Mouse (Mus musculus): ENCODE data around the gene Arhgdib.

Gene Arhgdib

DNA sequence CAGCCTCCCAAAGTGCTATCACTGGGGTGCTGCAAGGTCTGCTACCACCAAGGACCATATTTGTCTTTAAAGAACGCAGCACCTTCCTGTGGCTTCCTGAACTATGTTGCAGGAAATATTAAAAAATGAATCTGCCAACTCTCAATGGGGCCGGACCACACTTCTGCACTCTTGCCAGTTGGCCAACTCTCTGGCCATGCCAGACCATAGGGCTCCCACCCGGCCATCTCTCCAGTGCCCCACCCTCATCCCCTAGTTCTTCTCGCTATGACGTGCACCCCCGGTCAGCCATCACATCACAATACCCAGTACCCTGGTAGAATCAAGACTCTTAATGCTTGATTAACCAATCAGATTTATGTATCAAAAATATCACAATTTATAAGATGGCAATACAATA, 57.7 kb downstream of the Arhgdib start:
- DNase-seq, result no peak

DNA sequence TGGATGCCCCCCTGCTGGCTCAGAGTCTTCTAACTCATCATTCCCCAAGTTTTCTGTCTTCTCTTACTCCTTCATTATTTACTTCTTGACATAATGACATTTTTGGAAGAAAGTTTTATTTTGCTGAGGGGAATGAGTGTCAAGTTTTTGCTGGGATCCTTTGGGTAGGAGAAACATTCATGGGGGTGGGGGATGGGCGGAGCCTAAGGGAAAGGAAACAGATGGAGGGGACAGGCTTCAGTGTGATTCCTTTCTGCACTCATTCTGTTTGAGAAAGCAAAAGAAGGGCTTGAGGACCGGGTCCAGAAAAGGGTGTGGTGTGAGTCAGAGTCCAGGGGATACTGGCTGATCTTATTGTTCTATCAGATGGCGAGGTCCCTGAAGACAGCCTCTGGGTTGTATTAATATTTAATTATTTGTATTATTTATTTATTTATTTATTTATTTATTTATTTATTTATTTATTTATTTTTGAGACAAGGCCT, 58.2 kb downstream of the Arhgdib start:
- DNase-seq, result no peak

DNA sequence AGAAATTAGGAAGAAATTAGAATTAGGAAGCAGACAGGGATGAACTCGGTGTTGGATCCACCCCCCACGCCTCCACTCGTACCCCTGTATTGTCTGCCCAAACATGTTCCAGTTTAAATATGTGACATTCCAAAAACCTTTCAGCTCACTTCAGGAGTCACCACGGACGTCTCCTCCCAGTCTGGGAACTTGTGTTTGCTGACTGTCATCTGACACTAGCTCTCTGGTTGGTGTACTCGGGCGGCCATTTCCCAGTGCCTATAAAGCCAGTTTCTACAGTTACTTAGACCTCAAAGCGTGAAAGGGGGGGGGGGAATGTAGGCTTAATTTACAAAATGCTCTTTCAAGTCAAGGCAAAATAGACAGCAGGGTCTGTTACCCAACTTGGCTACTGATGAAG, 60.0 kb downstream of the Arhgdib start:
- DNase-seq, result no peak

DNA sequence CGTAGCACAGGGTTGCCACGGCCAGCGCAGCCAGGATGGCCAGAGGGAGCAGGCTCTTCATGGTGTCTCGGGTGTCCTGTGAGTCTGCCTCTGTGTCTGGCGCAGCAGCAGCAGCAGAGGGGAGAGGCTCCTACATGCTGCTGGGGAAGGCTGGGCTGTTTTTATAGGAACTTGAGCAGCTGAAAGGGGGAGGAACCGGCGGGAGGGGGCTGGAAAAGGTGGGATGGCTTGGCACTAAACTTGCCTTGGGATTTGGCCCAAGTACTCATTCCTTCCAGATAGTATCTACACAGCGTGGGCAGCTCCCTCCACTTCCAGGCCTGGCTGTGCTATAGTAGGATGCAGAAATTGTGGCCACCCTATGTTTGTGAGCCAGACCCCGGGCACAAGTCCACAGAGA, 66.0 kb downstream of the Arhgdib start, which contains the start of gene Mgp:
TSS of gene Mgp (minus strand) at position 154 of the 400 bp plus-strand sequence.
- DNase-seq, result no peak

DNA sequence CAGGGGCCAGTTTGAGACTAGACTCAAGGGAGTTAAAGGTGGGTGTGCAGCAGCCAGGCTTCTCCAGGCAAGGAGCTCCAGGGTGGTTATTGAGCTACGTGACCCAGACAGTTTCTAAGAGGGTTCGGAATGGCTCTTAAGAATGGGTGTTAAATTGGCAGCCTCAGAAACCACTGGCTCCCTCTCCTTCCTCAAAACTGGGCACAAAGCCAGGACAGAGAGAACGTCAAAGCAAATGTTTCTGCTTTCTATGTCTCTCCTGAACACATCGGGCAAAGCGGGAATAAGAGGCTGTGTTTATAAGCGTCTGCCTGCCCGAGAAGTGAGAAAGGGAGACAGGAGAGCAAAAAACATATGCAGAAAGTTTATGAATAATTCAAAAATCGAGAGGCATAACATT, 67.1 kb downstream of the Arhgdib start:
- DNase-seq, result no peak
